Mouse (Mus musculus) spleen, embryonic (tissue): ENCODE measurements around the gene Arl8a.

Experiments used
- CTCF ChIA-PET: fragments of 350-600 bp; sonication (Branson Sonifier 250); formaldehyde crosslinking; loops from one replicate; lab custom pipeline; 2022; lab: Charles Lee

The Arl8a gene

GRCm38 (mm10) chr1:135132473-135132872 is 14.2 kb upstream of the Arl8a start, which contains the start of gene Ptpn7:
Gene Ptpn7, plus strand, starts transcription at chr1:135132700.
- CTCF ChIA-PET, result interaction anchor here (0.6 to 5.9 kb wide), 3 partner anchors 15 to 142 kb away, joined by 3 to 34 read pairs (median 7); partner anchors contain the start of gene Arl8a

- CTCF ChIA-PET, result interaction anchor here (2.2 to 5.9 kb wide), 2 partner anchors 14 to 21 kb away, joined by 7 to 34 read pairs; partner anchors contain the start of gene Arl8a
These were observed 13.7 kb upstream of the Arl8a start for GRCm38 (mm10) chr1:135132893-135133369.

GRCm38 (mm10) chr1:135133678-135134435 is 12.8 kb upstream of the Arl8a start:
- CTCF ChIA-PET, result interaction anchor here (2.2 to 5.9 kb wide), 2 partner anchors 13 to 22 kb away, joined by 7 to 34 read pairs; partner anchors contain the start of gene Arl8a

GRCm38 (mm10) chr1:135135111-135135787 is 11.4 kb upstream of the Arl8a start:
- CTCF ChIA-PET, result interaction anchor here (1.2 to 5.9 kb wide), 2 partner anchors 9 to 24 kb away, joined by 3 to 34 read pairs; no protein-coding TSS in a partner anchor

GRCm38 (mm10) chr1:135136500-135136899 is 10.1 kb upstream of the Arl8a start:
- CTCF ChIA-PET, result interaction anchor here (0.5 to 5.9 kb wide), 3 partner anchors 25 to 237 kb away, joined by 3 to 34 read pairs (median 4); no protein-coding TSS in a partner anchor

- CTCF ChIA-PET, result interaction anchor here (0.7 kb wide), 1 partner anchor 956 kb away, joined by 3 read pairs; no protein-coding TSS in a partner anchor
These were observed 6.7 kb upstream of the Arl8a start for GRCm38 (mm10) chr1:135139906-135140305.

GRCm38 (mm10) chr1:135142452-135142851 is 4.2 kb upstream of the Arl8a start:
- CTCF ChIA-PET, result interaction anchor here (0.6 to 0.8 kb wide), 3 partner anchors 21 to 108 kb away, joined by 3 to 6 read pairs (median 3); no protein-coding TSS in a partner anchor

- CTCF ChIA-PET, result interaction anchor here (0.7 to 1.1 kb wide), 2 partner anchors 9 to 29 kb away, joined by 3 to 4 read pairs; no protein-coding TSS in a partner anchor
These were observed 2.7 kb upstream of the Arl8a start for GRCm38 (mm10) chr1:135143940-135144339.

- CTCF ChIA-PET, result interaction anchor here (0.6 to 1.7 kb wide), 2 partner anchors 15 to 185 kb away, joined by 3 to 7 read pairs; partner anchors contain the start of genes Ptpn7 and Ube2t
These were observed 500 bp downstream of the Arl8a start for GRCm38 (mm10) chr1:135146946-135147701.

- CTCF ChIA-PET, result interaction anchor here (0.6 to 1.7 kb wide), 2 partner anchors 15 to 186 kb away, joined by 3 to 7 read pairs; partner anchors contain the start of genes Ptpn7 and Ube2t
These were observed 1.1 kb downstream of the Arl8a start for GRCm38 (mm10) chr1:135147702-135148058.

GRCm38 (mm10) chr1:135148476-135148875 is 1.9 kb downstream of the Arl8a start:
- CTCF ChIA-PET, result interaction anchor here (0.7 kb wide), 1 partner anchor 1528 kb away, joined by 12 read pairs; no protein-coding TSS in a partner anchor

GRCm38 (mm10) chr1:135148996-135149395 is 2.4 kb downstream of the Arl8a start:
- CTCF ChIA-PET, result interaction anchor here (0.7 kb wide), 1 partner anchor 1528 kb away, joined by 12 read pairs; no protein-coding TSS in a partner anchor

GRCm38 (mm10) chr1:135154011-135154410 is 7.4 kb downstream of the Arl8a start:
- CTCF ChIA-PET, result interaction anchor here (0.9 to 1.0 kb wide), 2 partner anchors 16 to 27 kb away, joined by 6 to 7 read pairs; no protein-coding TSS in a partner anchor

- CTCF ChIA-PET, result interaction anchor here (0.9 to 1.0 kb wide), 2 partner anchors 16 to 28 kb away, joined by 6 to 7 read pairs; no protein-coding TSS in a partner anchor
These were observed 7.9 kb downstream of the Arl8a start for GRCm38 (mm10) chr1:135154411-135154959.

GRCm38 (mm10) chr1:135156300-135156699 is 9.7 kb downstream of the Arl8a start:
- CTCF ChIA-PET, result no interaction called here

- CTCF ChIA-PET, result no interaction called here
These were observed 12.0 kb downstream of the Arl8a start for GRCm38 (mm10) chr1:135158633-135159032.

GRCm38 (mm10) chr1:135159074-135159473 is 12.4 kb downstream of the Arl8a start:
- CTCF ChIA-PET, result no interaction called here

- CTCF ChIA-PET, result no interaction called here
These were observed 13.0 kb downstream of the Arl8a start for GRCm38 (mm10) chr1:135159556-135160123.

GRCm38 (mm10) chr1:135160411-135161050 is 13.9 kb downstream of the Arl8a start:
- CTCF ChIA-PET, result no interaction called here
